Mouse (Mus musculus) midbrain, embryonic 14.5 days (tissue): ENCODE data around the gene Prpf40b. TPM values are rescaled to one million over a fixed set of nuclear protein-coding genes. Genes with fewer than 3 reads are reported as not detected.

Experiments
- ATAC-seq: fragments of 200-750 bp; cut with Nextera tagmentation; 2 replicates; pipeline ENCODE4 v1.8.0; 2017; ENCODE audit warnings: moderate number of reproducible peaks, moderate library complexity; ENCODE audit not compliant: low FRiP score, low TSS enrichment
- DNase-seq: peaks from one replicate; pipeline ENCODE4 v3.0.0-alpha.2; 2015
- H3K27ac ChIP-seq: fragments of 300-500 bp; sonication (generic); replicated peaks from 2 replicates; pipeline ENCODE4 v1.5.1; 2014; ENCODE audit warnings: mild to moderate bottlenecking, low read depth, low read length, moderate library complexity
- H3K27me3 ChIP-seq: fragments of 300-500 bp; sonication (generic); 2 replicates; pipeline ENCODE4 v1.6.1; 2014; ENCODE audit warnings: low read length, control low read depth, mixed read lengths; ENCODE audit not compliant: control insufficient read depth, insufficient read depth
- H3K36me3 ChIP-seq: fragments of 300-500 bp; sonication (generic); 2 replicates; pipeline ENCODE4 v1.6.1; 2014; ENCODE audit warnings: low read length, control low read depth; ENCODE audit not compliant: control insufficient read depth, insufficient read depth
- H3K4me1 ChIP-seq: fragments of 300-500 bp; sonication (generic); 2 replicates; pipeline ENCODE4 v1.6.1; 2014; ENCODE audit warnings: mild to moderate bottlenecking, antibody characterized with exemption, low read length, control low read depth; ENCODE audit not compliant: control insufficient read depth, insufficient read depth
- H3K4me2 ChIP-seq: fragments of 300-500 bp; sonication (generic); 2 replicates; pipeline ENCODE4 v1.6.1; 2014; ENCODE audit warnings: mild to moderate bottlenecking, low read length, moderate library complexity
- H3K4me3 ChIP-seq: fragments of 300-500 bp; sonication (generic); replicated peaks from 2 replicates; pipeline ENCODE4 v1.5.1; 2014; ENCODE audit warnings: low read depth, low read length
- H3K9ac ChIP-seq: fragments of 300-500 bp; sonication (generic); replicated peaks from 2 replicates; pipeline ENCODE4 v1.6.1; 2014; ENCODE audit warnings: mild to moderate bottlenecking, low read length, moderate library complexity
- H3K9me3 ChIP-seq: fragments of 300-500 bp; sonication (generic); 2 replicates; pipeline ENCODE4 v1.6.1; 2016; ENCODE audit warnings: low read length, control low read depth, mixed read lengths; ENCODE audit not compliant: control insufficient read depth
- WGBS: fragments of 180-500 bp; shearing (Covaris S2); extraction: QIAGEN DNeasy Blood & Tissue Kit; methylation state at CpG from one replicate; pipeline ENCODE4 v1.1.7; 2014; 5-methylcytosine and 5-hydroxymethylcytosine counted together
- polyA plus RNA-seq: library from polyadenylated mRNA; unstranded; fragments of >200 nt; fragmentation: Nextera tagmentation; extraction: Ambion mirVana; gene quantifications from 2 replicates; pipeline ENCODE4 v1.2.1, GENCODE M21; 2014

Prpf40b gene
- polyA plus RNA-seq, 1 experiment from 2014 or later = 100 TPM

GRCm38 (mm10) chr15:99278271-99278670, 16.6 kb upstream of the Prpf40b start:
- Histone ChIP-seq H3K4me3 (no peak overlapping the region), H3K36me3 (no peaks in the 10 kb centered on the region), H3K9me3 (no peaks in the 10 kb centered on the region), H3K27me3 (no peaks in the 10 kb centered on the region), H3K9ac (no peak overlapping the region), H3K4me2 (no peak overlapping the region), H3K4me1 (no peaks in the 10 kb centered on the region), H3K27ac (no peak overlapping the region)
- ATAC-seq (no peak), DNase-seq (no peak)
- WGBS = 95% methylated on average over 7 of the region's 7 CpGs

- no peak for DNase-seq
- Histone ChIP-seq H3K36me3 (no peaks in the 10 kb centered on the region), H3K27me3 (no peaks in the 10 kb centered on the region), H3K4me3 (no peak overlapping the region), H3K4me1 (no peaks in the 10 kb centered on the region), H3K4me2 (no peak overlapping the region), H3K9ac (no peak overlapping the region), H3K27ac (no peak overlapping the region), H3K9me3 (no peaks in the 10 kb centered on the region)
- no peak for ATAC-seq
- WGBS = 60% methylated on average over 10 of the region's 10 CpGs
These were observed 11.4 kb upstream of the Prpf40b start for GRCm38 (mm10) chr15:99283456-99283855.

- Histone ChIP-seq H3K4me3 (no peak overlapping the region), H3K9ac (no peak overlapping the region), H3K27ac (no peak overlapping the region), H3K36me3 (no peaks in the 10 kb centered on the region), H3K4me1 (no peaks in the 10 kb centered on the region), H3K4me2 (no peak overlapping the region), H3K9me3 (no peaks in the 10 kb centered on the region), H3K27me3 (no peaks in the 10 kb centered on the region)
- DNase-seq (peak; percentile 3), ATAC-seq (no peak)
- 49% methylated on average over 14 of the region's 14 CpGs for WGBS
These were observed 10.2 kb upstream of the Prpf40b start for GRCm38 (mm10) chr15:99284527-99285188.

- Histone ChIP-seq H3K36me3 (no peaks in the 10 kb centered on the region), H3K9me3 (no peaks in the 10 kb centered on the region), H3K4me1 (no peaks in the 10 kb centered on the region), H3K9ac (no peak overlapping the region), H3K4me3 (no peak overlapping the region), H3K4me2 (no peak overlapping the region), H3K27ac (no peak overlapping the region), H3K27me3 (no peaks in the 10 kb centered on the region)
- 54% methylated on average over 8 of the region's 8 CpGs for WGBS
- no peak for ATAC-seq
- no peak for DNase-seq
These were observed 9.7 kb upstream of the Prpf40b start for GRCm38 (mm10) chr15:99285189-99285535.

- no peaks in the 10 kb centered on the region for H3K9me3 ChIP-seq
- H3K4me3 ChIP-seq = no peak overlapping the region
- DNase-seq = no peak
- H3K27me3 ChIP-seq = no peaks in the 10 kb centered on the region
- WGBS = 91% methylated on average over 11 of the region's 11 CpGs
- H3K9ac ChIP-seq = no peak overlapping the region
- H3K27ac ChIP-seq = no peak overlapping the region
- no peak for ATAC-seq
- no peak overlapping the region for H3K4me2 ChIP-seq
- no peaks in the 10 kb centered on the region for H3K4me1 ChIP-seq
- no peaks in the 10 kb centered on the region for H3K36me3 ChIP-seq
These were observed 4.3 kb upstream of the Prpf40b start for GRCm38 (mm10) chr15:99290586-99290985.

GRCm38 (mm10) chr15:99294287-99294686, 600 bp upstream of the Prpf40b start:
- H3K27ac ChIP-seq = no peak overlapping the region
- ATAC-seq = no peak
- H3K9me3 ChIP-seq = no peaks in the 10 kb centered on the region
- 32% methylated on average over 16 of the region's 16 CpGs for WGBS
- DNase-seq = peak; percentile 19
- peak overlapping the region; percentile 74 for H3K4me3 ChIP-seq
- peak overlapping the region; percentile 71; the same call in 1 of the 2 replicates for H3K9ac ChIP-seq
- H3K4me2 ChIP-seq = peak overlapping the region; percentile 58
- H3K36me3 ChIP-seq = no peaks in the 10 kb centered on the region
- peaks cover 10% of the 10 kb centered on the region for H3K4me1 ChIP-seq
- H3K27me3 ChIP-seq = no peaks in the 10 kb centered on the region

- DNase-seq (peak; percentile 57), ATAC-seq (peak; percentile 53)
- WGBS = 2% methylated on average over 15 of the region's 17 CpGs
These were observed 646 bp downstream of the Prpf40b start, which contains the start of gene Fam186b for GRCm38 (mm10) chr15:99295484-99295981. TSS of gene Fam186b (minus strand) at chr15:99295888.

GRCm38 (mm10) chr15:99296213-99296612, 1.3 kb downstream of the Prpf40b start:
- Histone ChIP-seq H3K4me2 (peak overlapping the region; percentile 58), H3K9me3 (no peaks in the 10 kb centered on the region), H3K4me3 (peak overlapping the region; percentile 74), H3K27me3 (no peaks in the 10 kb centered on the region), H3K36me3 (no peaks in the 10 kb centered on the region), H3K4me1 (peaks cover 10% of the 10 kb centered on the region), H3K27ac (peak overlapping the region; percentile 91; the same call in 1 of the 2 replicates), H3K9ac (peak overlapping the region; percentile 71)
- WGBS = 33% methylated on average over 5 of the region's 5 CpGs
- ATAC-seq (no peak), DNase-seq (no peak)

More at GRCm38 (mm10) chr15:99295484-99295981, 646 bp downstream of the Prpf40b start, which contains the start of gene Fam186b:
- peaks cover 10% of the 10 kb centered on the region for H3K4me1 ChIP-seq
- peak within 1 kb of the TSS; percentile 74 for H3K4me3 ChIP-seq
- H3K4me2 ChIP-seq = peak within 1 kb of the TSS; percentile 58
- peak within 1 kb of the TSS; percentile 71 for H3K9ac ChIP-seq
- H3K36me3 ChIP-seq = no peaks in the 10 kb centered on the region
- no peaks in the 10 kb centered on the region for H3K27me3 ChIP-seq
- H3K9me3 ChIP-seq = no peaks in the 10 kb centered on the region
- H3K27ac ChIP-seq = peak within 1 kb of the TSS; percentile 91

GRCm38 (mm10) chr15:99307476-99307875, 12.6 kb downstream of the Prpf40b start:
- no peaks in the 10 kb centered on the region for H3K9me3 ChIP-seq
- peaks cover 89% of the 10 kb centered on the region for H3K36me3 ChIP-seq
- ATAC-seq (no peak), DNase-seq (no peak)
- no peaks in the 10 kb centered on the region for H3K27me3 ChIP-seq
- no peak overlapping the region for H3K27ac ChIP-seq
- no peak overlapping the region for H3K4me2 ChIP-seq
- 97% methylated on average over 9 of the region's 9 CpGs for WGBS
- no peak overlapping the region for H3K4me3 ChIP-seq
- H3K9ac ChIP-seq = no peak overlapping the region
- no peaks in the 10 kb centered on the region for H3K4me1 ChIP-seq
